26 mouse cellular contexts compared by ENCODE assay signal in the genomic region with DNA sequence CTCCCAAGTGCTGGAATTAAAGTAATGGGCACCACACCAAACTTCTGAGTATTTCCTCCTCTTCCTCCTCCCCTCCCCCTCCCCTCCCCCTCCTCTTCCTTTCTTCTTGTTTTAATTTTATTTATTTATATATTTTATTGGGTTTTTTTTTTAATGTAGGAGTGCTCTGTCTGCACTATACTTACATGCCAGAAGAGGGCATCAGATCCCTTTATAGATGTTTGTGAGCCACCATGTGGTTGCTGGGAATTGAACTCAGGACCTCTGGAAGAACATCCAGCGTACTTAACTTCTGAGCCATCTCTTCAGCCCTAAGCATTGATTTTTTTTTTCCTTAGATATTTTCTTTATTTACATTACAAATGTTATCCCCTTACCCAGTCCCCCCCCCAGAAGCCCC. TPM values are rescaled to one million over a fixed set of nuclear protein-coding genes. Genes with fewer than 3 reads are reported as not detected.
DNase-seq lines count a peak whose midpoint lies in the region; TF ChIP-seq lines count a peak whose summit lies in the region.
"Had no signal": no experiment of that assay in that cellular context is flagged by ENCODE, and none has a peak within 500 bp of the region (broad histone marks: within the 10 kb centered on the region; RNA-seq: fewer than 3 reads in every experiment).

No protein-coding gene starts in this region.

- no peaks in the 10 kb centered on the region for H3K36me3 ChIP-seq in E14TG2a.4 (ENCODE audit: insufficient read depth, low read length)
- H3K36me3 ChIP-seq in splenic B cell, adult 2 months (ENCODE audit: control insufficient read depth, insufficient read depth, low read length, poor library complexity, severe bottlenecking): no peaks in the 10 kb centered on the region
- H3K36me3 ChIP-seq: G1E; heart, embryonic 13.5 days; hindbrain, embryonic 10.5 days; hindbrain, embryonic 15.5 days; limb, embryonic 13.5 days; liver, embryonic 12.5 days had no signal

- peak; percentile 45 for TF ChIP-seq CTCF in gastrocnemius, adult 2 months (IDR thresholded peaks at IDR 0.05)
- peak; percentile 58 for TF ChIP-seq CTCF in layer of hippocampus, adult 2 months (conservative IDR thresholded peaks at IDR 0.05)
- TF ChIP-seq CTCF in E14TG2a.4 (conservative IDR thresholded peaks at IDR 0.05; ENCODE audit: low read length): peak; percentile 38

- no peak for DNase-seq in gastrocnemius, adult 2 months
- DNase-seq in gastrocnemius, adult 18-20 months (ENCODE audit: low spot score): no peak
- DNase-seq in layer of hippocampus, adult 2 months (ENCODE audit: low spot score in 2 of 2): no peak
- DNase-seq in layer of hippocampus, adult 9-11 months: no peak
- DNase-seq in splenic B cell, adult 2 months (ENCODE audit: low read depth, low spot score): peak; percentile 15
- no peak for DNase-seq in thymus, postnatal 4 days
- DNase-seq: adrenal gland, postnatal 25 days; cerebellum, adult 18-20 months; cerebellum, postnatal 14 days; gastrocnemius, postnatal 14 days; heart, adult 18-20 months; heart, postnatal 10 days; kidney, adult 2 months; kidney, postnatal 10 days; lung, adult 18-20 months; lung, postnatal 4 days; midbrain, embryonic 14.5 days had no signal

- H3K27ac ChIP-seq in gastrocnemius, adult 2 months: no peak overlapping the region
- H3K27ac ChIP-seq in layer of hippocampus, adult 2 months: no peak overlapping the region
- H3K27ac ChIP-seq: heart, embryonic 13.5 days; hindbrain, embryonic 10.5 days; hindbrain, embryonic 15.5 days; limb, embryonic 13.5 days; liver, embryonic 12.5 days had no signal

- peaks cover 35% of the 10 kb centered on the region for H3K4me1 ChIP-seq in E14TG2a.4 (replicated peaks; ENCODE audit: low read depth, low read length)
- H3K4me1 ChIP-seq: heart, embryonic 13.5 days; hindbrain, embryonic 15.5 days; limb, embryonic 13.5 days; liver, embryonic 12.5 days had no signal

- H3K4me3 ChIP-seq in gastrocnemius, adult 2 months: no peak overlapping the region
- H3K4me3 ChIP-seq in layer of hippocampus, adult 2 months: no peak overlapping the region
- H3K4me3 ChIP-seq in E14TG2a.4 (replicated peaks; ENCODE audit: low read length): no peak overlapping the region
- H3K4me3 ChIP-seq: erythroblast, embryonic 14.5 days; heart, embryonic 13.5 days; hindbrain, embryonic 10.5 days; hindbrain, embryonic 15.5 days; limb, embryonic 13.5 days; liver, embryonic 12.5 days; megakaryocyte, embryonic 14.5 days had no signal

- H3K27me3 ChIP-seq in E14TG2a.4 (ENCODE audit: insufficient read depth, low read length): no peaks in the 10 kb centered on the region
- no peaks in the 10 kb centered on the region for H3K27me3 ChIP-seq in splenic B cell, adult 2 months (ENCODE audit: control insufficient read depth, insufficient read depth, low read length, poor library complexity, severe bottlenecking)
- H3K27me3 ChIP-seq: heart, embryonic 13.5 days; hindbrain, embryonic 15.5 days; limb, embryonic 13.5 days; megakaryocyte, embryonic 14.5 days had no signal

- H3K9me3 ChIP-seq in E14TG2a.4 (ENCODE audit: low read length): no peaks in the 10 kb centered on the region
- H3K9me3 ChIP-seq: G1E; heart, embryonic 13.5 days; hindbrain, embryonic 15.5 days; limb, embryonic 13.5 days; liver, embryonic 12.5 days; megakaryocyte, embryonic 14.5 days had no signal

- intact Hi-C loops in gastrocnemius, adult 2 months (cut with DNase I): no loop called here

RNA-seq across cellular contexts. Expression of gene Atad1, which starts 19.3 kb away (rescaled TPM):
- total RNA-seq in gastrocnemius, adult 2 months (2021): 10 to 100 TPM; 55.3 to 71.6 TPM
- 10 to 100 TPM; 54.6 to 58.7 TPM for total RNA-seq in gastrocnemius, adult 18-20 months (2021)
- total RNA-seq in layer of hippocampus, adult 2 months (2021): 10 to 100 TPM; 91.7 to 92.5 TPM

RNA-seq across cellular contexts. Expression of gene Pten, which starts 37.0 kb away (rescaled TPM):
- total RNA-seq in gastrocnemius, adult 2 months (2021): 10 to 100 TPM; 35.2 to 36.9 TPM
- total RNA-seq in gastrocnemius, adult 18-20 months (2021): 10 to 100 TPM; 28.4 to 32.2 TPM
- 100 to 1,000 TPM; 114 TPM for total RNA-seq in layer of hippocampus, adult 2 months (2021)
